Comparison of ENCODE assay signal across 8 mouse cellular contexts in the genomic region with DNA sequence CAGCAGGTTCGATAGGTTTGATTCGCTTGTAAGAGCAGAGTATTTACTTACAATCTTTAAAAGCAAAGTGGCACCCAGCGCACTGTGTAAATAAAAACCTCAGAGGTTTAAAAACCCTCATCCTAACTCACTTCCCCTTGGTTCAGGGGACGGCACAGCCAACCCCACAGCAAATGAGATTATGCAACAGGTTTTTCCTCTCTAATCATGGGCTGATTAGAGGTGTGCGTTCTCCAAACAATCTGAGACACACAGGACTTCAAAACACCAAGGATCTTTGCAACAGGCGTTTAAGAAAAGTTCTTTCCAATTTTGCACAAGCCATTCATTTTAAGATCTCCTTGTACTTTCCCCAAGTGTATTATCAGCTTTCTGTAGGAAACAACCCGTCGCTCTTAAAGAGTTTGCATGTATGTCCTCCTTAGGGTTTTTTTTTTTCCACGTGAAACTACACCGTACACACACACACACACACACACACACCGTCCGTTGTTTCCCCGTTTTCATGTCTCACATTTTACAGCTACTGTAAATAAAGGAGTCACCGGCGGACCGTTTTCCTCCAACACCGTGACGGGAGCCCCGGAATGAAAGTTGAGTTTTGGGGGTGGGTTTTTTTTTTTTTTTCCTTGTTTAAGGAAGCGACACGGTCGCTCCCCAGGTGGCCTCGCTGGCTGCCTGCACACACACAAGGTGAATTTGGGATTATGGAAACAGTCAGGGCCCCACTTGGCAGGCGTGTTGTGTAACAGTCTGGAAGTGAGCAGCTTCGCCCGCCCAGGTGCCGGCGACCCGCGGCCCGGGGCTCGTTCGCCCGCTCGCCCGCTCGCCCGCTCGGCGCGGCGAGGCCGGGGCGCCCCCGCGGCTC. TPM values are rescaled to one million over a fixed set of nuclear protein-coding genes. Genes with fewer than 3 reads are reported as not detected.
A peak's percentile ranks its signal among the peaks of the same experiment; 100 is the strongest.
DNase-seq lines count a peak whose midpoint lies in the region; ATAC-seq and TF ChIP-seq lines count a peak whose summit lies in the region.

No protein-coding gene starts in this region.

- TF ChIP-seq CTCF in stomach, postnatal 0 days (IDR thresholded peaks at IDR 0.05; ENCODE audit: low read depth): no peak

- no peak for TF ChIP-seq EP300 in stomach, postnatal 0 days (optimal IDR thresholded peaks at IDR 0.05)

- no peaks in the 10 kb centered on the region; the same call in 1 of the 2 replicates for H3K4me1 ChIP-seq in hindbrain, embryonic 16.5 days (ENCODE audit: control insufficient read depth, insufficient read depth, low read depth, low read length)
- peaks cover 13% of the 10 kb centered on the region for H3K4me1 ChIP-seq in midbrain, embryonic 15.5 days
- H3K4me1 ChIP-seq in stomach, postnatal 0 days (replicated peaks; ENCODE audit: control insufficient read depth, insufficient read depth): no peaks in the 10 kb centered on the region

- no peaks in the 10 kb centered on the region for H3K36me3 ChIP-seq in hindbrain, embryonic 16.5 days (ENCODE audit: control insufficient read depth, insufficient read depth, low read length)
- no peaks in the 10 kb centered on the region for H3K36me3 ChIP-seq in midbrain, embryonic 15.5 days (replicated peaks)
- no peaks in the 10 kb centered on the region for H3K36me3 ChIP-seq in stomach, postnatal 0 days (ENCODE audit: control insufficient read depth, insufficient read depth, low read length)

- H3K4me3 ChIP-seq in hindbrain, embryonic 16.5 days (ENCODE audit: low read length): peak overlapping the region; percentile 81
- peak overlapping the region; percentile 61 for H3K4me3 ChIP-seq in midbrain, embryonic 15.5 days
- H3K4me3 ChIP-seq in stomach, postnatal 0 days (ENCODE audit: low read depth, low read length): peak overlapping the region; percentile 79

- 2% methylated on average over 24 of the region's 46 CpGs for WGBS in hindbrain, embryonic 16.5 days
- WGBS in midbrain, embryonic 15.5 days: under 1% methylated on average over 43 of the region's 46 CpGs
- under 1% methylated on average over 46 of the region's 46 CpGs for WGBS in stomach, postnatal 0 days

- peak overlapping the region; percentile 82 for H3K9ac ChIP-seq in hindbrain, embryonic 16.5 days (ENCODE audit: low read depth, low read length)
- peak overlapping the region; percentile 52 for H3K9ac ChIP-seq in midbrain, embryonic 15.5 days
- H3K9ac ChIP-seq in stomach, postnatal 0 days (ENCODE audit: low read length): peak overlapping the region; percentile 98

- peak overlapping the region; percentile 85 for H3K27ac ChIP-seq in hindbrain, embryonic 16.5 days (ENCODE audit: low read depth, low read length)
- H3K27ac ChIP-seq in midbrain, embryonic 15.5 days: peak overlapping the region; percentile 70
- peak overlapping the region; percentile 100 for H3K27ac ChIP-seq in stomach, postnatal 0 days (replicated peaks)

- peak; percentile 32 for DNase-seq in urinary bladder, postnatal 14 days (ENCODE audit: low spot score)
- DNase-seq in urinary bladder, postnatal 25 days (ENCODE audit: low spot score): no peak
- peak; percentile 75 for DNase-seq in cerebellum, adult 9-10 months
- DNase-seq in gastrocnemius, postnatal 10 days: peak; percentile 43
- peak; percentile 47 for DNase-seq in liver
- peak; percentile 64 for DNase-seq in stomach, postnatal 0 days (ENCODE audit: low spot score)

- ATAC-seq in hindbrain, embryonic 16.5 days: no peak
- ATAC-seq in midbrain, embryonic 15.5 days (replicated peaks): peak; percentile 41; the same call in 1 of the 2 replicates
- peak; percentile 79 for ATAC-seq in stomach, postnatal 0 days (ENCODE audit: low FRiP score, low TSS enrichment)

- no peaks in the 10 kb centered on the region for H3K9me3 ChIP-seq in hindbrain, embryonic 16.5 days (ENCODE audit: control insufficient read depth, low read length)
- H3K9me3 ChIP-seq in midbrain, embryonic 15.5 days: no peaks in the 10 kb centered on the region
- H3K9me3 ChIP-seq in stomach, postnatal 0 days (ENCODE audit: control insufficient read depth, low read length): no peaks in the 10 kb centered on the region

- no peaks in the 10 kb centered on the region; the same call in 1 of the 2 replicates for H3K27me3 ChIP-seq in hindbrain, embryonic 16.5 days (replicated peaks; ENCODE audit: control insufficient read depth, insufficient read depth, low read length)
- H3K27me3 ChIP-seq in midbrain, embryonic 15.5 days (replicated peaks): no peaks in the 10 kb centered on the region
- H3K27me3 ChIP-seq in stomach, postnatal 0 days (ENCODE audit: control insufficient read depth, insufficient read depth, low read length): no peaks in the 10 kb centered on the region

- peak overlapping the region; percentile 66 for H3K4me2 ChIP-seq in hindbrain, embryonic 16.5 days (ENCODE audit: low read length)
- H3K4me2 ChIP-seq in midbrain, embryonic 15.5 days: peak overlapping the region; percentile 92
- H3K4me2 ChIP-seq in stomach, postnatal 0 days (replicated peaks; ENCODE audit: low read depth): peak overlapping the region; percentile 52

RNA-seq across cellular contexts. Expression of a gene that starts 0.9 kb away (rescaled TPM):
- total RNA-seq in gastrocnemius, postnatal 10 days (2021): 10 to 100 TPM; 15.1 to 18.4 TPM
- polyA plus RNA-seq in hindbrain, embryonic 16.5 days (2015; fragmentation: Nextera tagmentation; extraction: Ambion mirVana): 4.7 and 5.1 TPM in 2 replicates
- polyA plus RNA-seq in midbrain, embryonic 15.5 days (2015; fragmentation: Nextera tagmentation; extraction: Ambion mirVana): 4.4 and 5.4 TPM in 2 replicates
- 8.6 and 10.6 TPM in 2 replicates for polyA plus RNA-seq in stomach, postnatal 0 days (2015; fragmentation: Nextera tagmentation; extraction: Ambion mirVana)

RNA-seq across cellular contexts. Expression of a gene that starts 38.5 kb away (rescaled TPM):
- total RNA-seq in gastrocnemius, postnatal 10 days (2021): 1 to 10 TPM; 3.9 to 4.6 TPM
- polyA plus RNA-seq in hindbrain, embryonic 16.5 days (2015; fragmentation: Nextera tagmentation; extraction: Ambion mirVana): 3.0 and 3.9 TPM in 2 replicates
- 4.6 and 5.6 TPM in 2 replicates for polyA plus RNA-seq in midbrain, embryonic 15.5 days (2015; fragmentation: Nextera tagmentation; extraction: Ambion mirVana)
- polyA plus RNA-seq in stomach, postnatal 0 days (2015; fragmentation: Nextera tagmentation; extraction: Ambion mirVana): 4.3 and 4.7 TPM in 2 replicates
